Mouse (Mus musculus) cerebellum, postnatal 14 days (tissue): ENCODE results near the gene Smim5.
"Not testable (repeated sequence)": the region's sequence is repeated elsewhere in the genome, so short reads cannot be mapped to it uniquely, and the experiment has no call there.

Source experiments
- DNase-seq, 2 experiments: peaks; one replicate each; pipeline ENCODE4 v3.0.0; 2021; ENCODE audit warnings: mixed read lengths in 2 of 2

The Smim5 gene

DNA sequence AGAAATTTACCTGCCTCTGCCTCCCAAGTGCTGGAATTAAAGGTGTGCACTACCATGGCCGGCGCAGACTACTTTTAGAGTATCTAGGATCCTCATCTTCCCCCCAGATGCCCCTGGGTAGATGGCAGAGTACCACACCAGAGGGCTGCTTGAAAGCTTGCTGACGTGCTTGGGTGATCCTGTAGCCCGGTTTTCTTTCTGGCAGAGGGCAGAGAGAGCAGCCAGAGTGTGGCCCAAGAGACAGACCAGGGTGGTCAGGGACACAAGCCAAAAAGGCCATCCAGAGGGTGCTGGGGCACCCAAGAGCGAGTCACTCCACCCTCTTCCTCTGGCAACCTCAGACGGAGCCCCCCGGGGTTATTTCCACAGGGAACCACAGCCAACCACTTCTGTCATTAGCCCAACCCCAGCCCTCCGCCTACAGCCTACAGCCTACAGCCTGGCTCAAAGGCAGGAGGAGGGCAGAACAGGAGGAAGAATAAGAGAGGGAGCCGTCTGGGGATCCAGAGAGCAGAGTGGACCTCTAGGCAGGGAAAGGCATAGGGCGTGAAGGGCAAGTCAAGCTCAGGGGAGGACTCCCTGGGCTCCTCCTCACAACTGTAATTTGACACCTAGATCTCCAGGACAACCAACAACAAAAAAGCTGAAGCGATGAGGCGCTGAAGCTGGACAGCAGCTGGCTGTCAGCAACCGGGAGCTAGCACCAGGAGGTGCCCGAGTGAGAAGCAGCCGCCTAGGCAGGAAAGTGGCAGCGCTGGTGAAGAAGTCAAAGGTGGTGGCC, at the start of gene Smim5:
Gene Smim5, plus strand, starts transcription at position 481 of the 781 bp plus-strand sequence.
- DNase-seq: no peak

DNA sequence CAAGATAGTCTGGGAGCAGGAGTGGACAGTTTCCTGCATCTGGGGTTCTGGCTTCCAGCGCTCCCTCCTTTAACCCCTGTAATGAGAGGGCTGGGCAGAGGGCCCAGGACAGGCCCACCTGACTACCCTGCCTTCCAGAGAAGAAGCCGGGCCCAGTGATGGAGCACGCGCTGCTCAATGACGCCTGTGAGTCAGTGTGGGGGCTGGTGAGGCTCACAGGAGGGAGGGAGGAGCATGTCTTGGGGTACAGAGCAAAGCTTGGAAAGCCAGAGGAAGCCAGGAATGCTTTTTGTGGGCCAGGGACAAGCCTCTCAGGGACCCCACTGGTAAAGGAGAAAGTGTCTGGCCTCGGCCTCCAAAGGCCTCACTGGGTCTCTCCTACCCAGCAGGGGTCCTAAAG, 45.1 kb upstream of the Smim5 start:
- DNase-seq: no peak

DNA sequence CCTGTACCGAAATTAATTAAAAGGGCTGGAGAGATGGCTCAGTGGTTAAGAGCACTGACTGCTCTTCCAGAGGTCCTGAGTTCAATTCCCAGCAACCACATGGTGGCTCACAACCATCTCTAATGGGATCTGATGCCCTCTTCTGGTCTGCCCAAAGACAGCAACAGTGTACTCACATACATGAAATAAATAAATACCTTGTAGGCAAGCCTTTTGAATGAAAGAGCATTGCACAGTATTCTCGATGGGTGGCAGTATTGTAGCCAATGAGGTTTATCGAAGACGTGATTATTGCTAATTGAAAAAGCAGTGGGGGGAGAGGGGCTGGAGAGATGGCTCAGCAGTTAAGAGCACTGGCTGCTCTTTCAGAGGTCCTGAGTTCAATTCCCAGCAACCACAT, 42.6 kb upstream of the Smim5 start:
- DNase-seq: not testable (repeated sequence)

DNA sequence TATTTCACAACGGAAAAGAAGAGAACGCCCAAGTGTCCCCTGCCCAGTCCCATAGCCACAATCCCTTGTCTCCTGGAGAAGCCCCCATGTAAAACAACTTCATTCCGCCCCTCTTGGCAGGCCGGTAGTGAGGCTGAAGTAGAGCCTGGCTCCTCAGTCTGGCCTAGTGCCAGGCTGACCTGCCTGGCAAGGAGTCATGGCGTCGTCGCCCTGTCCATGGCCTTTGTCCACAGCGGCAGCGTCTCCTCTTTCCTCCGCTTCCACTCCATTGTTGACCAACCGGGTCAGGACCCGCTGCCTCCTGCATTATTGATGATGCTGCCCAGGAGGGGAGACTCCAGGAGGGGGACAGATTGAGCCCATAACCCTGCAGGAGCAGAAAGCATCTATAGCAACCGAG, 41.8 kb upstream of the Smim5 start:
- peak; percentile 43 to 51 for DNase-seq

DNA sequence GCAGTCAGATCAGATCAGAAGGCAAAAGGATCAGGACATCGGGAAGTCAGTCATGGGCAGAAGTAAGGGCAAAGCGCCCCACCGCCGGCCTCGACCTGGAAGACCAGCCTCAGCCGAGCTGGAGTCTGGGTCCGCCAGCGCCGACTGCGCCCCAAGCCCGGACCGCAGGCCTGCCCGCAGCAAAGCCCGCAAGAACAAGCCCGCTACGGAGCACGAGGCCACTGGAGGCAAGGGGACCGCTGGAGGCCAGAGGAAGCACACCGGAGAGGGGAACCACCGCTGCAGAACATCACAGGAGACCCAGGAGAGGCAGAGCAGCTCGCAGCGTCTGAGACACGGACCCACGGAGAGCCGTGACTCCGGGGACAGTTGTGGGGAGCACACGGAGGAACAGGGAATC, 41.4 kb upstream of the Smim5 start, which contains the start of gene Myo15b:
Gene Myo15b, plus strand, starts transcription at position 53 of the 400 bp plus-strand sequence.
- DNase-seq: no peak

DNA sequence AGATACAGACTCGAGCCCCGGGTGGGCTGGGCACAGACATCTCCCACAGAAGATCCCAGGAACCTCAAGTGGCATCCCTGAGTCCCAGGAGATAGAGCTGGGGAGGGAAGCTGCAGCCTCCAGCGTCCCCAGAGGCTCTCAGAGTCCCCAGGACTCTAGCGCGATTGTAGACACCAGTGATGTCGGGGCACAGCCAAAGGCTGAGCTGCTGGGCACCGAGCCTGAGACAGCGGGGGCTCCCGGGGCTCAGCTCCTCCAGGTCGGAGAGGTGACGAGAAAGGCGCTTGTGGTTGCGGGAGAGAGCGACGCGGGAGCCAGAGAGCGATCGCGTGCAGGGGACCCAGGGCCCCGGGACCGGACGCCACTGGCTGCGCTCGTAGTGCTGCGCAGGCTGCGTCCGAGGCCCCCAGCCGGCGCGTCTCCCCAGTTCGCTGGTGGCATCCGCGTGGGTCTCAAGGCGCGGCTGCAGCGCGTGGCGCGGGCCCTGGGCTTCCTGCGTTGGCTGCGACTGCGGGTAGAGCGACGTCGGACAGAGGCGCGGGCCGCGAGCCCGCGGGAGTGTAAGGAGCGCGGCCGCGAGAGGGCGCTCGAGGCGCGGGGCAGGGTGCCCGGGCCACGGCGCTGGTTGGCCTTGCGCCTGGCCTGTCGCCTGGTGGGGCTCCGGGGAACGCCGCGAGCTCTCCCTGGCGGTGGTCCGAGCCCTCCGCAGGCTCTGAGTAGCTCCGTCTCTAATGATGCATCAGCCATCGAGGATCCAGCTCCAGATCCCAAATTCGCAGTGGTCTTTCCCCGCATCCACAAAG, 40.4 kb upstream of the Smim5 start:
- peak; percentile 86 to 88 for DNase-seq

DNA sequence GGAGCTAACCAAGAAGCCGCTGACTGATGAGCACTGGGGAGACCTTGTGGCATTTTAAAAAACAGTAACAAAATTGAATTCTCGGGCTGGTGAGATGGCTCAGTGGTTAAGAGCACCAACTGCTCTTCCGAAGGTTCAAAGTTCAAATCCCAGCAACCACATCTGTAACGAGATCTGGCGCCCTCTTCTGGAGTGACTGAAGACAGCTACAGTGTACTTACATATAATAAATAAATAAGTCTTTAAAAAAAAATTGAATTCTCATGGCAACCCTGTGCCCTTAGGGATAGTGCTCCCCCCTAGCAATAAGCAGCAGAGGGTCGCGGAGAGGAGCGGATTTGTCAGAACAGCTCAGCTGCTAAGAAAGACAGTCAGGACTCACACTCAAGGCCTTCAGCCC, 35.9 kb upstream of the Smim5 start:
- no peak for DNase-seq

DNA sequence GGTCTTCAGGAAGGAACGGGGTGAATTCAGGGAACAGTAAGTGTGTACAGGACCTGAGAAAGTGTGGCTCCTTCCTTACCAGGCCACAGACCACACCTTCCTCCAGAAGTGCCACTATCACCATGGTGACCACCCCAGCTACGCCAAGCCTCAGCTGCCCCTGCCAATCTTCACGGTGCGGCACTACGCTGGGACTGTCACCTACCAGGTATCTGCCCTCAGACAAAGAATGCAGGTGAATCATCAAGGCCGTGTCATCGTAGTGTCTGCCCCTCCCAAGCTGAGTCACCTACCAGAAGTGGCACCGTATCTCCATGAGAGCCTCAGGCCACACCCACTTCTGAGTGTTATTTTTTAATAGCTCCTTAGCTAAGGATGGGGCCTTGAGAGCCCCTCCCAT, 30.4 kb upstream of the Smim5 start:
- DNase-seq: no peak

DNA sequence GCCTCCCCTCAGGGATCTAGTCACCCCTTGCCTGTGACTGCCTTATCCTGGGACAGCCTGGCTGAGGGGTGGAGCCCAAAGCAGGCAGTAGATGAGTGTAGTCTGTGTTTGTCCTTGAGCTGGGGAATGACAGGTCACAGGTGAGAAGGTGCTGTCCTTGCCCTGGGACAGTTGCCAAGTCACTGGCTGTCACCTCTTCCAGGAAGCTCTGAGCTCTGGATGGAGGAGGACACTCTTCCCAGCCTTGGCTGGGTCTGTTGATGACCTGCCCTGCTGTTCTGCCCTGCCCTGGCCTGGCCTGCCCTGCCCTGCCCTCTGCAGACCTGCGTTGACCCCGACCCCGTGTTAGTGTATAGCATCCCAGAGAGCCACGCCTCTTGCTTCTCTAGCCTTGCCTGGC, 27.3 kb upstream of the Smim5 start:
- DNase-seq: no peak

DNA sequence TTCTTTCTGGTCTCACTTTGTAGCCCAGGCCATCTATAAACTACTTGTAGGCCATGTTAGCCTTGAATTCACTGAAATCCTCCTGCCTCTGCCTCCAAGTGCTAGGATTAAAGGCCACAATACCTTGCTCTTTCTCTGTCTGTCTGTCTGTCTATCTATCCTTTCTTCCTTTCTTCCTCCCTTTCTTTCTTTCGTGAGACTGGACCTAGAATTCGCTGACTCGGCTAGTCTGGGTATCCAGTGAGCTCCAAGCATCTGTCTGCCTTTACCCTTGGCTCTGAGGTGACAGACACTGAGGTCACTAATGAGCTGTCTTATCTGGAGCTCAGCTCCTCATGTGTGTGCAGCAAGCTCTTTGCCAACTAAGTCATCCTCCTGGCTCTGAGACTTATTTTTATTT, 23.8 kb upstream of the Smim5 start:
- DNase-seq: no peak

DNA sequence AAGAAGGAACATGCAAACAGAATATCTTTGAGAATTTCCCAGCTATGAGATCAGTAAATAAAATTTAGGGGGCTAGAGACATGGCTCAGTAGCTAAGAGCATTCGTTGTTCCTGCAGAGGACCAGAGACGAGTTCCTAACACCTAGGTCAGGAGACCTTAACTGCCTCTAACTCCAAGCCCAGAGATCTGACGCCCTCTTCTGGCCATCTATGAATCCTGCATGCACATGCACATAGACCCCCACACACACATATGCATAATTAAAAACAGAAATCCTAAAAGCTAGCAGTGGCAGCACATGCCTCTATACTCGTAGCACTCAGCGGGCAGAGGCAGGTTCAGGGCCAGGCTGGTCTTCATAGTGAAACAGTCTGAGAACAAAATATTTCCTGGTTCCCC, 23.3 kb upstream of the Smim5 start:
- no peak for DNase-seq

DNA sequence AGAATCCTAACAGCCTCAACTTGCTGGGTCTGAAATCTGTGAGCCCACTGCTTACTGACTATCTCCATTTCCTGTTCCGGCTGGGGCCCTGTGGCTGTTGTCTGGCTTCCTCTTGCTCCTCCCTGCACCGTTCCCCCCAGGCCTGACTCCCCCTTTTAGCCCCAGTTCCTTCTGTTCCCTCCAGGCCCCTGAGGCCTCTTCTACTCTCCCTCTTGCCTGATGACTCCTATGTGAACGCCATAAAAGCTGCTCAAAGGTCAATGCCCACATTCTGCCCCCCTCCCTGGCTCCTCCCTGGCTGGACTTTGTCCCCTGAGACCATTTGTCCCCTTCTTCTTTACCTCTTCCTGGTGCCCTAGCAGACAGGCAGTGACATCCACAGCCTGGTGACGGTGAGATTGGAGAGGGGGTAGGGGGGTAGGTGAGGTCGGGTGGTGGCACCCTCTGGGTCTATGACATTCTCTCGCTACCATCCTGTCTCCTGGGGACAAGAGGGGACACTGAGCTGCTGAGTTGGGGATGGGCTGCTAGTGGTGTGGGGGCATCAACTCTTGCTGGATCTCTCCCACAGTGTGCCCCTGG, 22.5 kb upstream of the Smim5 start:
- DNase-seq: no peak

DNA sequence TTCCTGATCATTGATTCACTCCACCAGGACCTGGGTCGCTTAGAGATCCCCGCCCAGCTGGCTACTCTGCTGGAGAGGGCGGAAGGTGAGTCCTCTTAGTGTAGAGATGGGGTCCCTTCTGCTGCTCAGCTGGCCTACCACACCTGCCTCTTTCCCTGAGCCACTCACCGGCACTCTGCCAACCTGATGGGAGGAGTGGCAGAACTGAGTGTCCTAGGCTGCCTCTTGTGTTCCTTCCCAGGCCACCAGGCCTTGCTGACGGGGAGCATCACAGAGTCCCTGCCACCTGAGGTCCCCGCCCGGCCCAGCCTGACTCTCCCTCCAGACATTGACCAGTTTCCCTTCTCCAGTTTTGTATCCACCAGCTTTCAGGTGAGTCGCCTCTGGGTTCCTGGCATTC, 21.7 kb upstream of the Smim5 start:
- DNase-seq: no peak

DNA sequence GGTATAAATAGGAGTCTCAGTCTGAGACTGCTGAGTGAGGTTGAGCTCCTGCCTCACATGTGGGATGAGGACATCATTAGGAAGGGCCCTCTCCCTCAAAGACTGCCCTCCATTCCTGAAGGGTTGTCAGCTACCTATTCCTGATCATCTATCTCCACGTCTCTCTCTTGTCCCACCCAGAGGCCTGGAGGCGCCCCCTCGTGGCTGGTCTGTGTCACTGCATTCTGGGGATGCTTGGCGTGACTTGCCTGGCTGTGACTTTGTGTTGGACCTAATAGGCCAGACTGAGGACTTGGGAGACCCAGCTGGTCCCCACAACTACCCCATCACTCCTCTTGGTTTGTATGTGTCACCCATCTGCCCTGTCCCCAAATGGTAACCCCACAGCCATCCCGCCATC, 18.8 kb upstream of the Smim5 start:
- no peak for DNase-seq

DNA sequence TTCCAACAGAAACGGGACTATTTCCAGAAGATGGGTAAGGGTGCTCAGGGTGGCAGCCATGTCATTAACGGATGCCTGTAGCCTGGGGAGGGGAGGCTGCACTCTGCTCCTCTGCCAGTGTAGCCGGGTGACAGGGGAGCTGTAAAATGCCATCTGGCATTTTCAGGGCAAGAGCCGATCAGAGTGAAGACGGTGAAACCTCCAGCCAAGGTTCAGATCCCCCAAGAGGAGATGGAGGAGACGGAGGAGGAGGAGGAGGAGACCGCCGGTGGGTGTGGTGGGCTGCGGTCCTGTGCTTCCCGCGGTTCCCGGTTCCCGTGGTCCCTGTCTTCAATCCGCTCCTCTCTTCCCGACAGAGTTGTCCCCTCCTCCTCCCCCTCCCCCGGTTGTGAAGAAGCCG, 16.5 kb upstream of the Smim5 start:
- peak; percentile 29 to 44 for DNase-seq

DNA sequence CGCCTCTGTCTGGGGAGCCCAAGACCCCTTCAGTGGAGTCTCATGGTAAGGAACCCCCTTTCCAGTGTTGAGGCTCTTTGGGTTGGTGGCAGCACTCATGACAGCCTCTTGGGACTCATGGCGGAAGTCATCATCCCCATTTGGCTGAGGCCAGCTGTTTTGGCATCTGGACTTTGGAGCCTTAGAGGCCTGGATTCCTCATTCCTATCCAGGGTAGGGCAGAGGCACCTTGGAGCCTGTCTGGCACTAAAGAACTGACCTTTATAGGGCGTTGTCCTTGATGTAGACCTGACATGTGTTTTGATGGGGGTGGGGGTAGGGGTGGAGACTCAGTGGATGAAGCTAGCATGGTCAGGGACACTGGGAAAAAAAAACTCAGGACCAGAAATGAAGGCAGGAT, 15.4 kb upstream of the Smim5 start:
- DNase-seq: no peak

DNA sequence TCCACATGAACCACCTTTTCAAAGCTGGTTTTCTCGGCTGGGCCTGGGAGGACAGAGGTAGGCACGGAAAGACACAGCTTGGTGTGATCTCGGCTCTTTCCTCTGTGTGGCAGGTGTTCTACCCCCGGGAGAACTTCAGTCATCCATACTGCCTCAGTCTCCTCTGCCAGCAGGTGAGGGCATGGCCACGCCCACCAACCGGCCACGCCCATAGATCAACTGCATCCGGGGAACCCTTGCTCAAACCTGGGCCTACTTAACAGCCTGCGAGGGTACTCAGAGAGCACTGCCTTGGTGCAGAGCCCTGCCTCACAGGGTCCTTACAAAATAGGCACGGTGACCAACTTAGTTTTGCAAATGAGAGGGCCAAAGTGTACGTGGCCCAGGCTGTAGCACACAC, 14.5 kb upstream of the Smim5 start:
- no peak for DNase-seq

DNA sequence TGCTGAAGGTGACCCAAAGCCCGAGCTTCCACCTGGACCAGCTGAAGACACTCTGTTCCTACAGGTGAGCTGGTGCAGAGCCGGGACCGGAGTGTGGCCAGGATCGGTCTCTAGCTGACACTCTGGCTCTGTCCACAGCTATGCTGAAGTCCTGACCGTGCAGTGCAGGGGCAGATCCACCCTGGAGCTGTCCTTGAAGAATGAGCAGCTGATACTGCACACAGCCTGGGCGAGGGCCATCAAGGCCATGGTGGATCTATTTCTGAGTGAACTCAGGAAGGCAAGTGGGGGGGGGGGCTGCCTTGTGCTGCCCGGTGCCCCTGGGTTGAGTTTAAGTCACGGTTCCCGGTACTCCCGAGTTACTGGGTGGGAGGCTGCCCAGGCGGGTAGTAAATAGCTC, 13.3 kb upstream of the Smim5 start:
- no peak for DNase-seq

DNA sequence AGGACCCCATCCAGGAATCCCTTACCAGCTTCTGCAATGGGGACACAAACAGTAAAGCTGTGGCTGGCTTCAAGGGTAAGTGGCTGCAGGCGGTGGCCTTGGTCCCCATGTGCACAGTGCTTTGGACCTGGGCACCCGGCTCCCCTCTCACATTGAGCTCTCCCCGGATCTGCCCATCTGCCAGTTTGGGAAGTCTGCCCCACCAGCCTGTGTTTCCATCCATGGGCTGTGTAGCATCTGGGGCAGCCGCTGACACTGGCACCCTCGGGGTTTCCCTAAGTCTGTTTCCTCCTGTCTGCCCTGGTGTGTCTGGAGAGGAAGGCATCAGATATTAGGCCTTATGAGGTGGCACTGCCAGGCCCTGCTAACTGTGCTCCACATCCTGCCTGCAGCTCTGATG, 11.7 kb upstream of the Smim5 start:
- DNase-seq: peak; percentile 38 to 44

DNA sequence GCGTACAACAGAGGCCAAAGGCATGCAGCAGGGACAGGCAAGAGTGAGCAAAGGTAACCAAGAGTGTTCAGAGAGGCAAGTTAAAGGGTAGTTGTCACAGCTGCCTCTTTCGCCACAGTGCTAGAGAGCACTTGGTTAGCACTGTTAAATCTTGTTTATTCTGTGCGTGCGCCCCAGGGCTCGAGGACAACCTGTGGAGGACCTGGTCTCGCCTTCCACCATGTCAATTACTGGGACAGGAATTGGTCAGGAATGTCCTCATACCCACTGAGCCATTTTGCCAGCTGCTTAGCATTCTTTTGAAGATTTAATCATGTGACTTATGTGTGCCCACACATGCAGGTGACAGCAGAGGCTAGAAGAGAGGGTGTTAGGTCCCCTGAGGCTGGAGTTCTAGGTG, 10.6 kb upstream of the Smim5 start:
- DNase-seq: no peak

DNA sequence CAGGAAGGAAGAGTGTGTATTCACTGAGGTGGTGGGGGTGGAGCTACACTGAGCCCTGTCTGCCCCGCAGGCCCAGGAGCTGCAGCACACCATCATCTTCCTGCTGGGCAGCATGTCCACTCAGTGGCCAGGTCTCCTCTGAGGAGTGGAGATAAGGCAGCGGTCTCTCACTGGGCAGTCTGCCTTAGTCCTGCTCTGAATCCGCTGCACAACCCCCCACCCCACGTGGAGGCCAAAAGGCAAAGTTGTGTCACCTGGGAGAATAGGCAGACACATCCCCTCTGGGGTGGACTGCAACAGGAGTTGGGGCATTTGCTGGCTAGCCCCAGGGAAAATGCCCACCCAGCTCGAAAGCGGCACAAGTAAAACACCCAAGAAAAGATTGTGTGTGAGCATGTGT, 7.6 kb upstream of the Smim5 start:
- no peak for DNase-seq

DNA sequence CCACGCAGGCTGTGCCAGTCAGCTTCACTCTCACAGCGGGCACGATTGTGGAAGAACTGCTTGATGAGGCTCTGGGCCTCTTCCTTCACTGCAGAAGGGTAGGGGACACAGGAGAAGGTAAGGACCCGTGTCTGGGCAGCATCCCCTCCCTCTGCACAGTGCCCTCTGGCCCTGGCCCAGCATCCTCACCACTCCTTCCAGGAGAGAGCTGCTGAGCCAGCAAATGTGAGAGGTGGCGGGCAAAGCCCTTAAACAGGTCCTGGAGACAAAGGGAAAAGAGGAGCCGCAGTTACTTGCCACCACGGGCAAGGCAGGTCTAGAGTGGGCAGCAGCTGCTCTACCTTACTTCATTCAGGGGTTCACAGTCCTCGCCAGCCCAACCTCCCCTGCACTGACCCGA, 6.7 kb upstream of the Smim5 start:
- no peak for DNase-seq

DNA sequence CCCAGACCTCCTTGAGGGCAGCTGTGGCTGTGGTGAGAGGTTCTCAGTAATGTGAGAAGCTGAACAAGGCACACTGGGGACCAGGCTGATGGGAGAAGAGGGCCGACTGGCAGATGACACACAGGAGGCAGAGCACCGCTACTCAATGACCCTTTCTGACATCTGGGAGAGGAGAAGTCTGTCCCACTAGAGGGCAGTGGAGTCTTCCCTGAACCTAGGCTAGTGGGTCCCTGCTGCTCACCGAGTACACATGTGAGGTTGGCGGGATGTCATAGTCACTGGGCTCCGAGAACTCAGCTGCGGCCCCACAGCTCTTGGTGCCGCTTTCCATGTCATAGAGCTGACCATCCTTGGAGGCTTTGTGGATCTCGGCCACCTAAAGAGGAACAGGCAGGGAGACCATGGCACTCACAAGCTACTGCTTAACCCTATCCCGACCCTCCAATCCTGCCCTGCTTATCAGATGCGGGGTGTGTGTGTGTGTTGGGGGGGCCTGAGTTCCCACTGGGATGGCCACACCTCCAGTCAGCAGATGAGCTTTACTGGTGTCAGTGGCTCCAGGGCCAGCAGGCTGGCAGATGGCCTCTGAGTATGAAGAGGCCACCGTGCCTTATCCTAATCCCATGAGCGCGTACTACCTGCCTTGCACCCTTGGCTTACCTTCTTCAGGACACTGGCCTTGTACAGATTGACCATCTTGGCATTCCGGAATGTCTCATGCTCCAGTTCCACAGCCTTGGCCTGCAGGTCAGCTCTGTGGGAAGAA, 4.8 kb upstream of the Smim5 start:
- DNase-seq: peak; percentile 60 to 71
